Mouse (Mus musculus): ENCODE measurements around the gene Spdya. TPM values are rescaled to one million over a fixed set of nuclear protein-coding genes. Genes with fewer than 3 reads are reported as not detected.
"Not testable (repeated sequence)": the region's sequence is repeated elsewhere in the genome, so short reads cannot be mapped to it uniquely, and the experiment has no call there.

Gene Spdya
- total RNA-seq, 2 experiments from 2014 or later, result 0.75 to 1.1 TPM

DNA sequence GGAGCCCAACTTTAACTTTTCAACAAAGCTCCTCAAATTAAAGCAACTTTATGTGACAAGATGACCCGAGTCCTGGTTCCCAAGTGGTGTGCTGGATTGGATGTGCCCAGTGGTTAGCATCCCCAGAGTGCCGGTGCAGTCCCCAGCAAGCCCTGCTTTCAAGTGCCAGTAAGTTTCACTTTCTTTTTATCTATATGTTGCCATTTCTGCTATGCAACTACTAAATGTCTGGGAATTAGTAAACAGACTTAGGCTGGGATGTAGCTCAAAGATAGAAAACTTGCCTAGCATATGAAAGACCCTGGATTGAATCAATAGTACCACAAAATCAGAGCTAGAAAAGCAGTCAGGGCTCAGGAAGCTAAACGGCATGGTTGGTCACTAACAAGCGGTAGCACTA, 66.1 kb downstream of the Spdya start:
- no peak for DNase-seq (ENCODE audit: extremely low spot score in 1 of 2, low spot score in 1 of 2)

DNA sequence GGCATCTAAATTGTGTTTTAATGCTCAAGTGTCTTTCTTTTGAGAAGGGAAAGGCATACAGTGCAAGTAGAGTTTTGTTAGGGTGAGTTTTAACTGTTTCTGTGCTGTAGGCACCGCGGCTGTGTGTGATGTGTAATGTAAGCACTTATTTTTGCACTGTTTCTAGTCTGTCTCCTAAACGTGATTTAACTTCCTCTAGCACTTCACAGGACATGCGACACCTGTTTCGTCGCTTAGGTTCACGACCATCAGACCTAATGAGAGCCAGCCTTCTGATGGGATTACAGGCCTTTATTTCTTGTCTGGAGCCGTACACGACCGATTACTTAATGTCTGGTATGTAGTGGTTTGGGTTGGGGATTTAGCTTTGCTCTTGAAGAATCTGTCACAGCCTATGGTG, 79.9 kb downstream of the Spdya start:
- DNase-seq (ENCODE audit: extremely low spot score in 1 of 2, low spot score in 1 of 2), result no peak

DNA sequence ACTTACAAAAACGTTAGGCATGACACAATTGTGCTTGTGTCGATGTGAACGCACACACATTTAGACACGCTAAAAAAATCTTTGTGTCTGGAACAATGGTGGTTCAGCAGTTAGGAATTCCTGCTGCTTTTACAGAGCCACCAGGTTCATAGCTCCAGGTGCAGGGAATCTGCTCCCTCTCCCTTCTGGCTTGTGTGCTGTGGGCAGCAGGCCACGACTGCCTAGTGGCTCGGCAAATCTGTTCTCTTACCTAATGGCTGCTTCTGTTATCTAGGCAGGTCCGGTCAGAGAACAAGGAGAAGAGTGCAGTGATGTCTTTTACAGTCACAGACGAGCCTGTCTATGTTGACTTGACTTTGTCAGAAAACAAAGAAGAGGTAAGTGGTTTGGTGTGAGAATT, 81.5 kb downstream of the Spdya start:
- no peak for DNase-seq (ENCODE audit: extremely low spot score in 1 of 2, low spot score in 1 of 2)

DNA sequence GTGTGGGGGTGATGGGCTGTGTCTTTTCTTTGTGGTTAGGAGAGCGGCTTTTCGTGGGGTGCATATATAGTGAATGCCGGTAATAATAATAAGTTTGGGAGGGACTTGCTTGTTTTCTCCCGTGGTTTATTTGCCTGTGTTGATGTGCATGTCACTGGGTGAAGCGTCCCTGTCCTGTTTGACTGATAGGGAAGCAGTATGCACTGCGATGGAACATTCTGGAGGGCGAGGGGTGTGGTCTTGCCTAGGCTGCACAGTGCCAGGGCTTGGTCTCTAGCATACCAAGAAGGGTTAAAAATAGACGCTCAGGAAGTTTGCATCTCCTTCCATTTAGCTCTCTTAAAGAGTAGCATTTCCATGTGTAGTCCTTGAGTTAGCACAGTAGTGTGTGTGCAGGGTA, 84.9 kb downstream of the Spdya start:
- DNase-seq (ENCODE audit: extremely low spot score in 1 of 2, low spot score in 1 of 2), result no peak

DNA sequence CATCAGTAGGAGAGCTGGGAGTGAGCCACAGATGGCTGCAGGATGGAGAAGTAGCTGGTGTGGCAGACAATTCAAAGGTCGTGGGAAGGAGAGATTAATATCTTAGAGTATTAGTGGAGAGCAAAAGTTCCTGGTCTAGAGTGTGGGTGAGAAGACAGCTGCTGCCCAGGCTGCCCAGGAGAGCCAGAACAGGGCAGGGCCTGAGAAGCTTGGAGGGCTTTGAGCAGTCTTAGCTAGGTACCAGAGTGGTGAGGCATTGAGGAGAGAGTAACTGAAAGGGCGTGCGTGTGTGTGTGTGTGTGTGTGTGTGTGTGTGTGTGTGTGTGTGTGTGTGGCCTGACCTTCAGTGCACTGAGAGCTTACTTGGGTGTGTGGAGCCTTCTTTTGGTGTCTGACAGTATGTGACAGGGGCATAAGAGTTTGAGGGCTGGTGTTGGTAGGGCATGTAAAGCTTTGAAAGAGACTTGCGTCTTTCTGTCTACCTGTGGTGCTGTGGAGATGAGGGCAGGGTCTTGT, 85.9 kb downstream of the Spdya start:
- no peak for DNase-seq (ENCODE audit: extremely low spot score in 1 of 2, low spot score in 1 of 2)

DNA sequence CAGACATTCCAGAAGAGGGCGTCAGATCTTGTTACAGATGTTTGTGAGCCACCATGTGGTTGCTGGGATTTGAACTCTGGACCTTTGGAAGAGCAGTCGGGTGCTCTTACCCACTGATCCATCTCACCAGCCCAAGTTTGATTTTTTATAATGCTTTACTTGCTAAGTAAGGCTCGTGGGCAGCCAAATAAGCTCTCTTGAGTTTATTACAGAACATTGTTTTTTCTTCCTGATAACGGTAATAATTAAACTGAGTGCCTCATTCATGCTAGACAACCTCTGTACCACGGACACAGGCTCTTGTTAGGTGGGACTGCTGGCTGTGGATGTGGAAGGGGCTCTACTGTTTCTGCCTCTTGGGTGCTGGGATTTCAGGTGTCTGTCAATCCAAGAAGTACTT, 87.2 kb downstream of the Spdya start:
- DNase-seq (ENCODE audit: extremely low spot score in 1 of 2, low spot score in 1 of 2), result not testable (repeated sequence)

Other genes starting within 250 kb of the Spdya start
- 1 to 10 TPM; 2.3 to 3.8 TPM for gene Emilin2, start 240.1 kb upstream of the Spdya start, total RNA-seq (2021)
- 1 to 10 TPM; 1.6 to 2.6 TPM for gene Gm4707, start 92.1 kb upstream of the Spdya start, total RNA-seq (2021)
- 10 to 100 TPM; 28.8 to 33.8 TPM for gene Smchd1, start 76.7 kb upstream of the Spdya start, total RNA-seq (2021)
- gene Ndc80, start 25.2 kb upstream of the Spdya start, total RNA-seq (2021), result under 1 TPM; 0.38 to 0.69 TPM
- 10 to 100 TPM; 24.9 to 26.7 TPM for gene Wdr43, start 63.8 kb downstream of the Spdya start, total RNA-seq (2021)
- gene Togaram2, start 121.2 kb downstream of the Spdya start, total RNA-seq (2021), result 1 to 10 TPM; 1.2 to 1.8 TPM
- gene Pcare, start 200.8 kb downstream of the Spdya start, total RNA-seq (2021), result under 1 TPM; 0.15 to 0.19 TPM
- 10 to 100 TPM; 84.5 to 85.4 TPM for gene Clip4, start 216.4 kb downstream of the Spdya start, total RNA-seq (2021)